Mouse (Mus musculus) E14TG2a.4 (cell line): ENCODE data around the gene Cdc42se1.

Experiments used
- CTCF ChIP-seq: conservative IDR thresholded peaks from 2 replicates; pipeline ENCODE4 v1.5.1; 2014; ENCODE audit warnings: low read length
- POU5F1 ChIP-seq: IDR thresholded peaks from 2 replicates; pipeline ENCODE4 v1.6.1; 2014; ENCODE audit warnings: low read length, borderline replicate concordance

- TF ChIP-seq CTCF = no peak
- TF ChIP-seq POU5F1 = no peak
These were observed 24.7 kb upstream of the Cdc42se1 start for GRCm38 (mm10) chr3:95203880-95204279.
